Mouse (Mus musculus): ENCODE data around the gene Gnao1.

The Gnao1 gene

DNA sequence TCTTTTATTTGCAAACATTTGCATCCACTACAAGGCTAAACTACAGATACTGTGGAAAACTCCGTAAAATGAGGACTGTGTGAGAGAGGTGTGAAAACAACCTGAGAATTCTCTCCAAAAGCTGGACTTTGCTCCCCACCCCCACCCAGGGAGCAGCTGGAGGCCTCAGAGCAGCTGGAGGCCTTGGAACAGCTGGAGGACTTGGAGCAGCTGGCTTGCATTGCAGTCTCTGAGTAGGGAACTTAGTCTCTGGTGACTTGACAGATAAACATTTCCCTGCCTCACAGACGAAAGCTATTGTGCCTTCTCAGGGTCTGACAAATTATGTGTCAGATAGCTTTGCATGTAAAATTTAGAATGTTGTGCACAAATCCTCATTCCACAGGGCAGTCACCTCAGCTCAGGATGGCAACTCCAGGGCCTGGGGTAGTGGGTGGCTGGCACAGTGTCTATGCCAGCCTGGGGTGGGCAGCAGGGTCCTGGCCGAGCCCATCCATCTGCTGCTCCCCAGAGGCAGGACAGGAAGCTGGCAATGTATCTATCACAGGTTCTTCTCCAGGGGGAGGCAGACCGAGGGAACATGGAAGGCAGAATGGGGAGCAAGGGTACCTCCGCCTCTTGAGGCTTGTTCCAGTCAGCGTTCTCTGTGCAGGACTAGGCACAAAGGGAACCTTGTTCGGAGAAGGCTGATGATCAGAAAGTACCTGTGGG lies 87.2 kb downstream of the Gnao1 start:
- in situ Hi-C loops (cut with MboI), result no loop called here

DNA sequence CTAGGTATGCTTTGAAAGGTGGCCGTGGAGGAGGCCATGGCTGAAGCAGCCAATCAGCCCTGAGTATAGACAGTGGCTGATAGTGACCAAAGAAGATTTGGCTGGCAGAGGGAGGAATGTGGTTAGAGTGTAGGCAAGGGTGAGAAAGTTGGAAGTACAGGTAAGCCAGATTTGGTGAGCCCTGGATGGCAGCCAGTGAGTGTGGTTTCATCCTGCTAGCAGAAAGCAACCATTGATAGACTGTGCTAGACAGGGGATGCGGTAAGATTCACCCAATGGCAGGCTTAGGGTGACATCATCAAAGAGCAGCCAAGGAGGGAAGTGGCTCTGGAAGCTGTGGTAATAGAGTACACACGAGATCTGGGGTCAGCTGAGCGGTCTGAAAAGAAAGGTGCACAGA lies 88.8 kb downstream of the Gnao1 start:
- in situ Hi-C loops (cut with MboI), result no loop called here

DNA sequence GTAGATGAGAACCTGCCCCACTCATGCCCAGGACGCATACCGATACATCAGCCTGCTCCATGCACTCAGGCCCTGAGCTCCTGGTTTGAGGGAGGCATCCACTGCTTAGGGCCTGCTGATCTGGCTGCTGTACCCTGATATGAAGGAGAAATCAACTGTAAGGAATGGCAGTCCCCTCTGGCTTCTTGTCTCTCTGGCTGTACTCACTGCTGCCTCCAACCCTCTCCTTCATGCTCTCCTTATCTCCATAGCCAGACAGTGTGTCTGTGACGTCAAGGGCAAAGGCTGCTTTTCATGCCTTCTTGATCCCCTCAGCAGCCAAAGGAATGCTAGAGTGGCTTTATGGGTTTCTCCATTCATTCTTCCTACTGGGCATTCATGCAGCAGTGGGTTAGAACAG lies 92.3 kb downstream of the Gnao1 start:
- in situ Hi-C loops (cut with MboI), result no loop called here

DNA sequence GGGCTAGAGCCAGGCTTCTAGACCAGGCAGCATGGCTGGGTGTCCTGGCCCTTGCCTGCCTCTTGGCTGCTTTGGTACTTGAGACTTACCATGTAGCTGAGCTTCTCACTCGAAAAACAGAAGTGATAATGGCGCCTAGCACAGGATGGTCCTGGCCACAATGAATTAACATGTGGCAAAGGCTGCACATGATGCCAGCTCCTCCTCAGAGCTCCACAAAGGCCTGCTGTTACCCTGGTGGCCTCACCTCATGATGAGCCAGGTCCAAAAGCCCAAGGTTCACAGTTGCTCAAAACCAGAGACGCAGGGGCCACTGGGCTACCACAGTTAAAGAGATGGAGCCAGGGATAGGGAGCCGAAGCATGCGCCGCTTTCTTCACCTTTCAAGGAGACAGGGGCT lies 97.2 kb downstream of the Gnao1 start:
- in situ Hi-C loops (cut with MboI), result no loop called here

DNA sequence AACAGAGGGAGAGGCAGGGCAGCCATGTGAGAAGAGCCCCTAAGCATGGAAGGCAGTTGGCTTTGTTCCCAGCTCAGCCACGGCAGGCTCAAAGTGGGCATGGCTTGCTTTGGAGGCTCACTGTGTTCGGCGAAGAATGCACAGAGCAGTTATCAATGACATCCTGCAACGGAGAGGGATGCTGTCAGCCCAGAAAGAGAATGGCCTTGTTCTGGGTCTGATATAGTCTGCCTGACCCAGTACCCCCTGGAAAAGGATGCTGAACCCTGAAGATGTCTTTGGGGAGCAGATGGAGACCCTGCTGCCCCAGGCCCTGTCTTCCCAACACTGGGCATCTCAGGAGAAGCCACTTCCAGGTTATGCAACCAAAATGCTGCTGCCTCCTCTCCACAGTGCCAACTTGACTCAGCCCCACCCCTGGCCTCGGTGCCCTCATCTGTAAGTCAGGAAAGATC lies 98.2 kb downstream of the Gnao1 start:
- in situ Hi-C loops (cut with MboI), result no loop called here

DNA sequence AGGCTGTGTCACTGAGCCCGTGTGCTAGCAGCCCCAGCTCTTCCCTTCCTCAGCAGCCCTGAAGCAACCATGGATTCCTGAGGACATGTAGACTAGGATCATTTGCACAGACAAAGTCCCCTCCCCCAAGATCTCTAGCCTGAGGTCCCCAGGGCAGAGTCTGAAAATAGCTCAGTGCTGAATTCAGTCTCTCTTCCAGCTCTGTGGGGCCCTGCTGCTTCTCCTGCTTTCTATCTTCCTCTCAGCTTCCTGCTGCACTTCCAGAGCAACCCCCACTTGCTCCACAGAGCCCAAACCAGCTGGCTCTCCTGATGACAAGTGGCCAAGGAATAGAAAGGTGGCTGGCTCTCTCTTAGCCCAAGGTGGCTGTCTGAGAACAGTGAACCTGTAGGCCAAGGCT lies 98.8 kb downstream of the Gnao1 start:
- in situ Hi-C loops (cut with MboI), result no loop called here

DNA sequence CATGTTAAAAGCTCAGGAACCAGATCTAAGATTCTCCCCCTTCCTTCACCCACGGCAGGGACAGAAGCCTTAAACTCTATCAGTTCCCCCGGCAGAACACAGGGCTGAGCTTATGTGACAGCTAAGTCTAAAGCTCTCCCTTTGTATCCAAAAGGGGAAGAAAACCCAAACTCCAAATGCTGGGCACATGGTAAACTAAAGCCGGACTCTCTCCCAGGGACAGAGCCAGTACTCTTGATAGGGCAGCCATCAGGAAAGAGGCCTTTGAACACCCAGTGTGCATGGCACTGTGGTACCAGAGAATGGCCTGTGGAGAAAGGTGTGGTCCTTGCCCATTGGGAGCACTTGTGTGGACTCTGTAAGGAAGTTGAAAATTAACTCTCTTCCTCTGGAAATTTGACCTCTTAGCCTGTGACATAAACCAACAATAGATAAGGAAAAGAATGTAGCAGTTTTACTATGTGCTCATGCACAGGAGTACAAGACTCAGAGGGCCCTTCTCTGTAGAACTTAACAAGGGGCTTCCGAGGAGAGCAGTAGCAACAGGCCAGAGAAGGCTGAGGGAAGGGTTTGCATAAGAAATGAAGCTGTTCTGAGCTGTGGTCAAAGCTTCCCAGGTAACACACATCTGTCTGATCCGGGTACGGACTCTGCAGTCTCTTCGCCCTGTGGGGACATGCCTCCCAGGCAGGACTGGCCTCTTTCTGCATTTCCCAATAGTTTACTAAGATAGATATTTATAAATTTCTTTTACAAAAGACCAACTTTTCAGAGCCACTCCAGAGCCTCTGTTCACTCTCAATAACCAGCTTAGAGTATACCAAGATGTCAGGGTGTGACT lies 102.2 kb downstream of the Gnao1 start:
- in situ Hi-C loops (cut with MboI), result no loop called here

DNA sequence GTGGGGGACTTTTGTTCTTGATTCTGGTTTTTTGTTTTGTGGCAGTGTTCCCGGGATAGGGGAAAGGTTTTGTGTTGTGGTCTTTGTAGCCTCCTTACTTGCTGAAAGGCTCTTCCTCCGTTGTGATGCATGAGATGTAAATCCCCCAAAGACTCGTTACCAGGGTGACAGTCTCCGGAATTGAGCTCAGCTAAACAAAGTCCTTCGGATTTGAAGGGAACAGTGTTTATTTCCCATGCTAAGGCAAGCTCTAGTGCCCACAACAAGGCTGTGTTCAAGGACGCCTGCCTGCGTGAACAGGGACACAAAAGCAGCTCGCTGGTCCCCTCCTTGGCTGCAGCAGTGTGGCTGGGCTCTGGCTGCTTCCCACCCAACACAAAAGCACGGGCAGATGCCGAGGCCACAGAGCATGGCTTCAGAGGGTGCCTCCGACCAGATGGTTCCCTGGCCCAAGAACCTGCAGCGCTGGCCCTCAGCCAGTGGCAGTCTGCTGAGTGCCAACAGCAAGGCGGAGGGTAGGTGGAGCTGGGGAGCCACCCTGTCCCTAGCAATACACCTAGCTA lies 108.2 kb downstream of the Gnao1 start:
- in situ Hi-C loops (cut with MboI), result no loop called here

DNA sequence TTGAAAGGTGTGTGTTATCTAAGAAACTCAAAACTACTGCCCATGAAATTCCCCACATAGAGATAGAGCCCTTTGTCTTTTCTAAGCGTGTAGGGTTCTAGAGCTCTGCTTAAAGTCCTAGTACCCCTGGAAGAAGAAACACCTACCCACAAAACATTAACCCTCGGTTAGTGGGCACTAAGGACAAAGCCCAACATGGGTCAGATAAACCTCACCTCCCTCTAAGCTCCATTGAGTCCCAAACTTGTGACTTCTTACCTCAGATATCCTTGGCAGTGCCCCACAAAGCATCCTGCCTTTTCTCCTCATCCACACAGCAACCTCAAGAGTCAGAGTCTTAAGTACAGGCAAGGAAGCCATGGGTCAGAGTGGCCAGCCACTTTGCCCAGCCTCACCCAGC lies 108.8 kb downstream of the Gnao1 start:
- in situ Hi-C loops (cut with MboI), result no loop called here

DNA sequence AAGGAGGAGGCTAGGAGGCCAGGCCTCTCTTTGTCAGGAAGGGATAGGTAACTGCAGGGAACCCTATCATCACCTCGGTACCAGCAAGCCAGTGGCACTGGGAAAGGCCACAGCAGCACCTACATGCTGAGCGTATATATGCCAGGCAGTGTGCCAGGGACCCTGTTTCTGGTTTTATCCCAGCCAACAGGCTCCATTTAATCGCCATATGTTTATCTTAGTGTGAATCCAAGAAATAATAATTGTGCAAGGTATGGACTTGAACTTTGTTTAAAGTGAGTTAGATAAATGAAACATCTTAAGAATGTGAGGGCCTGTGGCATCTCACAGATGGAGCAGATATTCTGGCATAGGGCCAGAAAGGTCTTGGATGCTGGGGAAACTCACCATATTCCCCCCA lies 109.7 kb downstream of the Gnao1 start:
- in situ Hi-C loops (cut with MboI), result no loop called here

DNA sequence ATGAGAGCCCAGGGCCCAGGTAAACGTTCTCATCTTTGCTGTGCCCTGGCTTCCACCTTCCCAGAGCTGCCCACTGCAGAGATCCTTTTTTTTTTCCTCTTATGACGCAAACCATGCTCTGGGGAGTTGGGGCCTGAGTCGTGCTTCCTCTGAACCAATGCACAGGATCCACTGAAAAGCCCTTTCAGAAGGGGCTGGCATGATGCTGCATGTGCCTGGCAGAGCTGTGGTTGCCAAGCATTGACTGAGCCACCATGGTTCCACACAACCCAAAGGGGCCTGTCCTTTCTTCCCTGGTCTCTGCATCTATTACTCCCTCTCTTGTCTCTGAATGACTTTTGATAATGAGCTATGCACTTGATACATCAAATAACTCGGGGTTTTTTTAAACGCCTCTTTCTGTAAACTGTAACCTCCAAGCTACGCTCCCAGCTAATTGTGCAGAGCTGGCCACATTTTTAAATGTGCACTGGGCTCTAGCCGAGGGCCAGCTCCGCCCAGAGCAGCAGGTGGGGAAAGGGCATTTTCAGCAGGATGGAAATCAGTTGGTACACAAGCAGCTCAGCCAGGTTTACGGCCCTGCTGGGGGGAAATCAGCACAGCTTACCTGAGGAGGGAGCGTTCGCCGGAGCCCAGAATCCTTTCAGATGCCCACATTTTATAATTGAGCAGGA lies 110.3 kb downstream of the Gnao1 start:
- in situ Hi-C loops (cut with MboI), result no loop called here

DNA sequence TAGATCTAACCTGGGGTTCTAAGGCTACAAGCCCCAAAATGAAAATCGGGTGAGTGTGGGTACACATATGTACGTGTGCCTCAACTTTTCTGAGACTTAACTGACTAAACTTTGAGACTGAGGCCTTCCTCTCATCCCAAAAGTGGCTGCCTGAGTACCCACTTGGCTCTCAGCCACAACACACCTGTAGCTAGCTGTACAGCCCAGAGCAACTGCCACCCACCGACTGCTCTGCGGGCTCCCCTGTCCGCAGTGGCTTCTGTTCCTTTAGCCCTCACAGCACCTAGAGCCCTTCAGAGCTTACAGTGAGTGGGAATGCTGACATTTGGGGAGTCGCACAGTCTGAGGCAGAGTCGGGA lies 110.8 kb downstream of the Gnao1 start:
- in situ Hi-C loops (cut with MboI), result no loop called here

DNA sequence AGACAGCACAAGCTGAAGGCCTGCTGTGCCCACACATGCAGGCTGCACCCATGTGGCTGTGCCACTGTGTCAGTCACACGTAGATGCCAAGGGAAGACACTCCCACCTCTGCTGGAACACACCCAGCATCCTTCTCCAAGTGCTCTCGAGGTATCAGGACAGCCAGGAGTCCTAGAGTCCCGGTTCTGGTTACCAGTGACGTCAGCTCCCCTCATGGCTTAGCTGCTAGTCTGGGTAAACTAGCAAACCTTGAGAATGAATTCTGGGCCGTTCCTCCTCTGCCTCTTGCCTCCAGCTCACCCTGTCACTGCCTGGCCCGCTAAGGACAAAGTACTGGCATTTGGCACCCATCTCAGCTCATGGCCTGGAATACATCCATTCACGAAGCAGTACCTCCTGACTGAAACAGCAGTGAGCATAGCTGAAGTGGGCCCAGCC lies 114.2 kb downstream of the Gnao1 start:
- in situ Hi-C loops (cut with MboI), result no loop called here

DNA sequence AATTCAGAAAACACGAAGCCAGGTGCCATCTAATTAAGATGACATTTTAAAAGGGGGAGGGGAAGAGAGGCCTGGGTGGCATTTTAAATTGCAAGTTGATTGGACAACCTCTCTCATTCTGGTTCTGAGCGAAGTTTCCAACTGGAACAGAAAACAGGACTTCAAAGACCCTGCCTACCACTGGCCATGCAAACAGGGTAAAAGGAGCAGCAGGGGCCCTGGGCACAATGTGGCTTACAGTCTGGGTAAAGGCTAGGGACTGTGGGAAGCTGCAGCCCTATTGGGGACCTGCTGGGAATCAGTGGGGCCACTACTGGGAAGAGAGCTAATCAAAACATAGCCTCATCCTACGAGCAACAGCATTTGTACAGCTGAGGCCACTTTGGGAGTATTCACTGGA lies 115.7 kb downstream of the Gnao1 start:
- in situ Hi-C loops (cut with MboI), result no loop called here

DNA sequence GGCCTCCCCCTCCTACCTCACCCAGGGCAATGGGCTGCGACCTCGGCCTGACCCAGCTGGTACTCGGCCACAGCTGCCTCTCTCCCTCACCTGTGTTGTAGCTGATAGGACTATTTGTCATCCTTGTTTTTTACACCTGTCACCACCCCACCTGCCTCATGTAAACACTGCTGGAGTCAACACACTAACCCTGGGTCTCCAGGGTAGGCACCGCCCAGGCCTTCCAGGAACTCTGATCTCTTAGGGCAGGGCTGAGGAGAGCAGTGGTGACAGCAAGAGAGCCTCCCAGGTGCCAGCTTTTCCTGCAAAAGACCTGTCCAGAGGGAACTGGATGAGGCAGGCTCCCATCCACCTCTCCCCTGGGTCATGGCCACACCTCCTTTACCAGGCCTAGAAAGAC lies 119.5 kb downstream of the Gnao1 start:
- in situ Hi-C loops (cut with MboI), result no loop called here

DNA sequence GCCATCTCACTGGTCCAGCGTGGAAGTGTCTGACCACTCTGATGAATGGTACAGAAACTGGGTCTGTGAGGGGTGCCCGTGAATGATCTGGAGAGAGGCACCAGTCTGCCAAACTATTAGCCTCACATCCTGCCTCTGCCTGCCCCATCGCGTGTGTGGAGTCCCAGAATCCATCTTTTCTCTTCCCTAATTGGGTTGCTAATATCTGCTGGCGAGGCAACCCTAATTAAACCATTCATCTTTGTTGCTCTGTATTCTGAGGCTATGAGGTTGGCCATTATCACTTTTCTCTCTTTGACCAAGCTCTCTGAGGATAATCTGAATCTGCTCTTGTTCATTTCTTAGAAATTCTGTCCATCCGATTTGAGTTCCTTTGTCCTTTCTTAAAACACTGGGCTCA lies 121.6 kb downstream of the Gnao1 start:
- in situ Hi-C loops (cut with MboI), result no loop called here

DNA sequence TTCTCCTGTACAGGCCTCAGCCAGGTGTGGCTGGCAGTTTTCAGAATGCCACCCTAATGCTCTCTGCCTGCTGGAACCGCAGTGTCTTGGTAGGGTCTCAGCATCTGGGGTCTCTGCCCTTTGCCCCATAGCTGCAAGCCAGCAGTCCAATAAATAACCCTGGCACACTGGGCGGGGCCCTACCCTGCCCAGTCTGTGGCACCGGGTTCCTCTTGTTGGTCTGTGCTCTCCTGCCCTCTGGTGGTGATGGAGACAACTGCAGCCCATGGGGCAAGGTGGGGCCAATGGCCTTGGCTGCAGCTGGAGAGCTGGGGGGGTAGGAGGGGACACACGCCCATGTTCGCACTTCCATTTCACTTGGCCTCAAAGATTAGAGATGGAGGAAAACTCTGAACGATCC lies 123.1 kb downstream of the Gnao1 start:
- in situ Hi-C loops (cut with MboI), result no loop called here

DNA sequence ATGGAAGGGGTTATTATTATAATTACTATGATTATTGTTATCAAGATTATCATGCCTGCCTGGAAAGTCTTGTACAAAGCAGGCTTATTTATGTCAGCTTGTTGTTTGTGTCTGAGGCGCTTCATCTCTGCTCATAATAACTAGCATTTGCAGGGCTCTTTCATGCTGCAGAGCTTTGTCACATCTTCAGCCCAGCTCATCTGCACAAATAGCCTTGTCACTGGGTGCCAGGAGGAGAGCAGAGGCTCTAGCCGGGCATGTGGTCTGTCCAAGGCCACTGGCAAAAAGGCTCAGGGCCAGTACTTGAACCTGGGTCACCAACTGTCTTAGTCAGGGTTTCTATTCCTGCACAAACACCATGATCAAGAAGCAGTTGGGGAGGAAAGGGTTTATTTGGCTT lies 123.5 kb downstream of the Gnao1 start:
- in situ Hi-C loops (cut with MboI), result no loop called here

DNA sequence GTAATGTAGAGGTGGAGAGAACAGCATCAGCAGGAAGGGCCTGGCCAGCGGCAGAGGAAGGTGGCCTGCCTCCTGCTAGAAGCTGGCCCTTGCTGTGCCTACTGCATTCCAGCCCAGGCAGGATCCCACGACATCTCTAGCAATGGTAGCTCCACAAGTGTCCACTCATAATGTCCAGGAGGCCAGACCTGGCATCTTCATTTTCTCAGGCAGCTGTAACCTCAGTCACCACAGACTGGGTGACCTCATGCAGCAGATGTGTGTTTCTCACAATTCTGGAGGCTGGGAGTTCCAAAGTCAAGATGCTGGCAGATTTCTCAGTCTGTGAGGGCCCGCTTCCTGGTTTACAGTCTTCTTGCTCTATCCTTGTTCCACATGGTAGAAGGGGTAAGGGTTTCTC lies 128.4 kb downstream of the Gnao1 start:
- in situ Hi-C loops (cut with MboI), result no loop called here

DNA sequence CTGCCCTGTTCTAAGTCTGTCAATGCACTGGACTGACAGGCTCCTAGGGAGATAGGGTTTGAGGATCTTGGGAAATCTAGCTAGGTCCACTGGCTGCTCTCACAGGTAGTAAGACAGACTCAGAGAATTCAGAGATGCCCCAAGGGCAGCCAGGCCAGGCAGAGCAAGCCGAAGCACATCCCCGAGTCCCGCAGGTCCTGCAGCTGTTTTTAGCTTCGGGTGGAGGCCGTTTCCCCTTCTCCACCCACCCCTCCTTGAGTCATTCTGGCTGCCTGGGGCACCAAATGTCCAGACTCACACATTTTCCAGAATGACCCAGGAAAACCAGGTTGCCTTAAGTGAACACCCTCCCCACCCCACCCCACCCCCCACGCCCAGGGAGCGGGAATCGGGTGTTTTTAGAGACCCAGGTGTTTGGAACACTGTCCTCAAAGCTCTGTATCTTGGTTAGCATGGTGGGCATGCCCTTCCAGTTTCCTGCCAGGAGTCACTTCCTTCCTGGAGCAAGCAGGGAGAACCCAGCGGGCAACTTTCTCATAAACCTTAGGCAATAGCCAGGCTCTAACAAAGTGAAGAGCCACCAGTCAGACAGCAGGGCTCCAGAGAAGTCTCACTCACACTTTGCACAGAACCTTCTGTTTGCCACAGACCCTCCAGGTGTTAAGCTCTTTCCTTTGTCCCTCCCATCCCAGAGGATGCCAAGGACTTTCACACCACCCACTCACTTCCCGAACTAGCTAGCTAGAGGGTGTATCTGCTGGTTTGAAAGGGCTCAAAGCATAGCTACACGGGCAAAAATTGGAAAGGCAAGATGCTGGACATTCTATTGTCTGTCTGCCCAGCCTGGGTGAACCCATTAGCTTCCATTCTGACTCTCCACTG lies 131.0 kb downstream of the Gnao1 start:
- in situ Hi-C loops (cut with MboI), result no loop called here

DNA sequence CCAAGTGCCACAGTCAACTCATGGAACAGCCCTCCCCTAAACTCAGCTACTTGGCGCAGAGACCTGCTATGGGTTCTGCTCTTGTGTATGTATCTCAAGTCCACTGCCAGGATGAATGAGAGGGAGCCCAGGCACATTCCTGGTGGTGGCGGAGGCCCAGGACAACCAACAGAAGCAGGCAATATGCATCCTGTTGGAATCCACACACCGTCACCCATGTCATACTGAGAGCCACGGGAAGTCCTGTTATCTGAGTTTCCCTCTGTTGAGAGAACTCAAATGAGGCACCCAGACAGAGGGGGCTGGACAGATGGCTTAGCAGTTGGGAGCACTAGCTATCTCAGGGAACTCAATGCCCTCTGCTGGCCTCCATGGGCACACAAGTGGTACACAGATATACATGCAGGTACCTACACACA lies 131.9 kb downstream of the Gnao1 start:
- in situ Hi-C loops (cut with MboI), result no loop called here

DNA sequence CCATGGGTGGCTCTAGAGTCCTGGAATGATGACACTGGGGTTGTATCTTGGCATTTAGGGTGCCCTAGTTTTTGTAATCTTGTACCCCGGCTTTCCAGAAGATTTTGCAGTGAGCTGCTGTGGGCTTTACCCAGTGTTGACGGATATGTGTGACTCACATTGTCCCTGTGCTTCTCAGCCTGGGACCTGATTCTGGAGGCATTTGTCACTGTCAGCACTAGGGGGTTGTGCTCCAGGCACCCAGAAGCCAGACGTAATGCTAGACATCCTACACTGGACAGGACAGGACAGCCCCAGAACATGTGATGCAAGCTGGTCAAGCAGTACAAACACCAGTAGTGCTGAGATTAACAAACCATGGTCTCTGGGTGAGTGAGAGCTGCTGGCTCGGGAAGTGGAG lies 136.0 kb downstream of the Gnao1 start:
- in situ Hi-C loops (cut with MboI), result no loop called here

Data from mature B cell (primary cell).